Mouse (Mus musculus) spleen, embryonic (tissue): ENCODE results near the gene Atp6v1g2.

Experiments
- CTCF ChIA-PET: fragments of 350-600 bp; sonication (Branson Sonifier 250); formaldehyde crosslinking; loops from one replicate; lab custom pipeline; 2022; lab: Charles Lee

Gene Atp6v1g2

GRCm38 (mm10) chr17:35233114-35233980 is at the start of gene Atp6v1g2:
Gene Atp6v1g2, plus strand, starts transcription at chr17:35233660.
- CTCF ChIA-PET = interaction anchor here (0.5 to 1.9 kb wide), 12 partner anchors 37 to 118 kb away, joined by 3 to 9 read pairs (median 4); partner anchors contain the start of genes Ltb and Ly6g5b

DNA sequence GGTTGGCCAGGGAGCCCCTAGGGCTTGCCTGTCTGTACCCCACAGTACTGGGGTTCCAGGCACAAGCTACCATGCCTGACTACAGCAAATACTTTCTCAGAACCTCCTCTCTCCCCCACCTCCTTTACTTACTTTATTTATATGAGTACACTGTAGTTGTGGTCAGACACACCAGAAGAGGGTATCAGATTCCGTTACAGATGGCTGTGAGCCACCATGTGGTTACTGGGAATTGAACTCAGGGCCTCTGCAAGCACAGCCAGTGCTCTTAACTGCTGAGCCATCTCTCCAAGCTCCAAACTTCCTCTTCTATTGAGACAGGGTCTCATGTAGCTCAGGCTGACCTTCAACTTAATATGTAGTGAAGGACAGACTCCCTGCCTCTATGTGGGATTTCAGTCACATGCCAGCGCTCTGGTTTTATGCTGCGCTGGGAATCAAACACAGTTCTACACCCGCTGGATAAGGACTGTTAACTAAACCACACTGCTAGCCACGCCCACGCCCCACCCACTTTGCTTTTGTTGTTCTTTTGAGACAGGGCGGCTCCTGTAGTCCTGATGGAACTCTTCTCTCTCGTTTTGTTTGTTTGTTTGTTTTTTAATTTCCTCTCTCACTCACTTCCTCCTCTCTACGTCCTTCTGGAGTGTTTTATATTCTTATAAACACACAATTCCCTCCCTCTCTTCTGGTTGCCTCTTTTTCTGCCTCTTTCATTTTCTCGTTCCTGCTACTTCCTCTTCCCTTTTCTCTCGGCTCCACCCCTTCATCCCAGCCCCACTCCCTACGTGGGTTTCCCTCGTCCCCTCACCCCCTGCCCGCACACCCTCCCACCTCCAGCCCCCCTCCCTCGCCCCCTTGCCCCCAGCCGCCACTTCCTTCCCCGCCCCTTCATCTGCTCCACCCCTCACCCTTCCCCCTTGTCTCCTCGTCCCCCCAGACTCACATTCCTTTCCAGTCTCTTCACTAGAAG is 47.5 kb upstream of the Atp6v1g2 start:
- CTCF ChIA-PET = interaction anchor here (0.5 to 0.7 kb wide), 3 partner anchors 12 to 845 kb away, joined by 3 to 26 read pairs (median 4); partner anchors contain the start of gene Nfkbil1

DNA sequence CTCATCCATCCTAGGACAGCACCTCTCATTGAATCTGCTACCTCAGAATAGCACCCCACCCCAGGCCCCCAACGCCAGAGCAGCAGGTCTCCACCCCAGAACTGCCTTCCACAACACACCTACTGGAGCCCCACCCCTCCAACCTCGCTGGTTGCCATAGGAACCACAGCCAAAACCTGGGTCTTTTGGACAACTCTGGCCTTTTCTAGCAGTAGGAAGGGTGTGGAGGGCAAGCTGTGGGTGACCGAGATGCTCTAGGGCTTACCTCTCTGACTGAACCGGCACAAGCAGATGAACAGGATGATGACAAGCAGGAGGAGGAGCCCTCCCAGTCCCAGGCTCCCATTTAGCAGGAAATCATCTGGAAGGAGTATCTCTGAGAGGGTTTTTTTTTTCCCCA is 46.8 kb upstream of the Atp6v1g2 start:
- CTCF ChIA-PET = interaction anchor here (0.9 kb wide), 1 partner anchor 8 kb away, joined by 5 read pairs; no protein-coding TSS in a partner anchor

- CTCF ChIA-PET = interaction anchor here (0.7 to 1.0 kb wide), 3 partner anchors 9 to 44 kb away, joined by 3 to 5 read pairs (median 4); no protein-coding TSS in a partner anchor
These were observed 46.1 kb upstream of the Atp6v1g2 start for GRCm38 (mm10) chr17:35187345-35187744.

- CTCF ChIA-PET = interaction anchor here (0.7 to 1.0 kb wide), 2 partner anchors 18 to 43 kb away, joined by 3 to 4 read pairs; no protein-coding TSS in a partner anchor
These were observed 45.4 kb upstream of the Atp6v1g2 start, which contains the start of gene Lst1 for GRCm38 (mm10) chr17:35187959-35188610. Gene Lst1, minus strand, starts transcription at chr17:35188439.

DNA sequence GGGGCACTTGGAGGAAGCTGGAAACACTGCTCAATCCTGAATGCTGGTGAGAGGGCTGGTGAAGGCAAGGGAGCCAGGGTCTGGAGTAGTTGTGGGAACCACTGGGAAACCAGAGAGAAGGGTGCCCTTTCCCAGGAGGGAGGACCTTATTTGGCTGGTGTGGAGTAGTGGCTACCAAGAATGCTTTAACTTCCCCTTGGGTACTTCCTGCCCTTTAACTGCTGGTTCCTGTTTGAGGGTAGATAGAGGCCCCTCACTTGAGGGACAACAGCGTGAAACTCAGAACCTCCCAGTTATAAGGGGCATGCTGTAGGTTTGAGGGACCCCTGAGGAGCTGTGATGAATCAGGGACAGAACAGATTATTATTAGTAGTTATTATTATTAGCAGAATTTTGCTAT is 44.3 kb upstream of the Atp6v1g2 start:
- CTCF ChIA-PET = interaction anchor here (0.6 to 1.6 kb wide), 3 partner anchors 14 to 43 kb away, joined by 3 to 5 read pairs (median 4); no protein-coding TSS in a partner anchor

DNA sequence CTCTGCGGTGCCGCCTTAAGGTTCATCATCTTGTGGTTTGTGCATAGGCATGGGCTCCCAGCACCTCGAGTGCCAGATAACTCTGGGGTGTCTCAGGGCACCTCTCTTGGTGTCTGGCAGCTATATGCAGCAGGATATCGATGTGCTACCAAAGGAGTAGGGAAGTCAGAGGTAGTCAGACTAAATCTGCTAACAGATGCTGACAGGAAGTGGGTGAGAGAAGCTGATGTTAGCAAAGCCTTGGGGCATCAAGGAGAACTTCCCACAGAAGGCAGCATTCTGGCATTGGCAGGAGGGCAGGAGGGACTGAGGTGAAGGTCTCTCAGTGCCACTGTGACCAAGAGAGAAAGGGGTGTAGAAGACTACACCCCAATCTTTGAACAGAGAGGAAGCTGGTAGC is 43.4 kb upstream of the Atp6v1g2 start:
- CTCF ChIA-PET = interaction anchor here (1.5 to 1.6 kb wide), 3 partner anchors 18 to 43 kb away, joined by 4 to 5 read pairs (median 5); no protein-coding TSS in a partner anchor

DNA sequence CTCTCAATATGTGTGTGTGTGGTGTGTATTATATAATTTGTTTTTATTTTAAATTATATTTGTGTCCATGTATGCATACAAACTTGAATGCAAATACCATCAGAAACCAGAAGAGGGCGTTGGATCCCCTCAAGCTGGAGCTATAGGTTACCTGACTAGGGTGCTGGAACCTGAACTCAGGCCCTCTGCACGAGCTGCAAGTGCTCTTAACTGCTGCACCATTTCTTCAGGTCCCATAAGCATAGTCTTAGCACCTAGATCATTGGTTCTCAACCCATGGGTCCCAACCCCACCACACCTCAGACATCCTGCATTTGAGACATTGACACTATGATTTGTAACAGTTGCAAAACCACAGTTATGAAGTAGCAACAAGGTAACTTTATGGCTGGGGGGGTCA is 41.7 kb upstream of the Atp6v1g2 start:
- CTCF ChIA-PET = interaction anchor here (1.0 to 1.6 kb wide), 2 partner anchors 16 to 41 kb away, joined by 3 to 5 read pairs; no protein-coding TSS in a partner anchor

- CTCF ChIA-PET = interaction anchor here (0.6 to 1.5 kb wide), 5 partner anchors 9 to 134 kb away, joined by 3 to 4 read pairs (median 3); partner anchors contain the start of gene Lta
These were observed 40.5 kb upstream of the Atp6v1g2 start for GRCm38 (mm10) chr17:35192924-35193323.

GRCm38 (mm10) chr17:35193881-35194843 is 39.3 kb upstream of the Atp6v1g2 start, which contains the start of gene Ltb:
Gene Ltb, plus strand, starts transcription at chr17:35194439.
- CTCF ChIA-PET = interaction anchor here (0.6 to 1.6 kb wide), 7 partner anchors 10 to 230 kb away, joined by 3 to 8 read pairs (median 3); no protein-coding TSS in a partner anchor

DNA sequence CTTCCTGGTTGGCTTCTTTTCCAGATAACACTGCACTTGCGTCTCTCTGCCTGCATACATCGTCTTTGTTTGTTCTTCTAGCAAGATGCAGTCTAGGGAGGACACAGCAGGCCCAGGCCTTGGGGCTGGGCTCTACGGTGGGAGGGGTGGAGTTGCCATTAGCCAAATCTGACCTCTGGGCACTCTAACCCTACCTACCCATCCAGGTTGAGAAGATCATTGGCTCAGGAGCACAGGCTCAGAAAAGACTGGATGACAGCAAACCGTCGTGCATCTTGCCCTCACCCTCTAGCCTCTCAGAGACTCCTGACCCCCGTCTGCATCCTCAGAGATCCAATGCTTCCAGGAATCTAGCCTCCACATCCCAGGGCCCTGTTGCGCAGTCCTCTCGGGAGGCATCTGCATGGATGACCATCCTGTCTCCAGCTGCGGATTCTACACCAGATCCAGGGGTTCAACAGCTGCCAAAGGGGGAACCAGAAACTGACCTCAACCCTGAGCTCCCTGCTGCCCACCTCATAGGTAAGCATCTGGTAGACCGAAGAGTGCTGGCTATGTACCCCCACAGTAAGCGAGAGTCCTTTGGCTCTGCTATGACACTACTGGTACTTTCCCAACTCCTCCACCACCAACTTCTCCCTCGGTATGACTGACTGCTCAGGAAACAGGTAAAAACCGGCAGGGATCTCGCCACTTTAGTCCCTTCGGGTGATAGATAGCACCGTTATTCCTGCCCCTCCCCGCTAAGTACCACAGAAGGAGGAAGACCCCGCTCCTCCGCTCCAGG is 38.4 kb upstream of the Atp6v1g2 start:
- CTCF ChIA-PET = interaction anchor here (0.9 to 1.6 kb wide), 9 partner anchors 13 to 37 kb away, joined by 3 to 21 read pairs (median 3); no protein-coding TSS in a partner anchor

GRCm38 (mm10) chr17:35195631-35196320 is 37.7 kb upstream of the Atp6v1g2 start:
- CTCF ChIA-PET = interaction anchor here (0.9 to 1.6 kb wide), 7 partner anchors 12 to 37 kb away, joined by 3 to 21 read pairs (median 5); no protein-coding TSS in a partner anchor

DNA sequence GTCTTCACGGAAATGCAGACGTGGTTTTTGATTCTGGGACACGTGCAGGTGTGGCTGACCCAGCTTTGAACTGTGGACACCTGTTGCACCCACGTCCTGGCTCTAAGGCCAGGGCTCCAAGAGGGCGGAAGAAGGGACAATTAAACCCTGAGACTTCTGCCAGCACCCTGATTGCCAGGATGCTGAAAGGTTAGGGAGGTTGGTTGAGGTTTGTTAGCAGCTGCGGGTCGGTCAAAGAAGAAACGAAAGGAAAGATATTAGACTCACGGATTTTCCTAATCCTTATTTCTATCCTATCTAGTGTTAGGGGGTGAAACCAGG is 37.2 kb upstream of the Atp6v1g2 start:
- CTCF ChIA-PET = interaction anchor here (0.9 to 1.5 kb wide), 7 partner anchors 10 to 36 kb away, joined by 3 to 21 read pairs (median 5); no protein-coding TSS in a partner anchor

DNA sequence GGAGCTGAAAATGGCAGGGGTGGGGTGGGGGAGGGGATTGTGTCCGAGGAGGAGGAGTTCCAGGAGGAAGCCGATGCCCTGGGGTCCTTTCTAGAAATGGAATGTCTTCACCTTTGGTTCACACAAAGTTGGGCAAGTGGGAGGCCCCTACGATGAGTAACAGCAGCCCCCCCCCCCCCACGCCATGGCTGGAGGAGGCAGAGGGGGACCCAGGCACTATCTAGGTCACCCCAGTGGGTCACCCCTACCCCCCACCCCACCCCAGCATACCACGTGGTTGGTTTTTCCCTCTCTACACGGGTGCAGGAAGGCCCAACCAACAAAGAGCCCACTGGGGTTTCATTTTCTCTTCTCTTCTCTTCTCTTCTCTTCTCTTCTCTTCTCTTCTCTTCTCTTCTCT is 36.3 kb upstream of the Atp6v1g2 start:
- CTCF ChIA-PET = interaction anchor here (0.5 to 1.4 kb wide), 5 partner anchors 9 to 35 kb away, joined by 3 to 10 read pairs (median 5); no protein-coding TSS in a partner anchor

- CTCF ChIA-PET = interaction anchor here (0.6 to 0.9 kb wide), 2 partner anchors 13 to 1261 kb away, joined by 4 to 26 read pairs; no protein-coding TSS in a partner anchor
These were observed 35.4 kb upstream of the Atp6v1g2 start for GRCm38 (mm10) chr17:35198029-35198428.

DNA sequence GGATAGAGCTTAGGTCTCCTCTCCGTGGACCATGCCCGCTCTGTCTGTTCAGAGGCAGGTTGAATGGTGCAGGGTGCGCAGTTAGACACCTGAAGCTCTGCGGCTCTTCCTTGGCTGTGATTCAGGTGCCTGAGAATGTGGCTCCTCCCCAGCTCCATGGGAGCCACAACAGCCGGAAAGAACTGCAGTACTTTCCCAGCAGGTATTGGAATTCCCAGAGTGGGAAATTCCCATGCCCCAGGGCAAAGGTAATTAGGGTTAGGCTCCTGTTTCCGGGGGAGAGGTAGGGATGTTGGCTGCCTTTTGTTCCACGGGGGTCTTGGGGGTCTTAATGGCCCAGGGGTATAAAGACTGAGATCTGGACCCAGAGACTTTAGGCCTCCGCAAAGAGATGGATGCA is 34.5 kb upstream of the Atp6v1g2 start:
- CTCF ChIA-PET = no interaction called here

DNA sequence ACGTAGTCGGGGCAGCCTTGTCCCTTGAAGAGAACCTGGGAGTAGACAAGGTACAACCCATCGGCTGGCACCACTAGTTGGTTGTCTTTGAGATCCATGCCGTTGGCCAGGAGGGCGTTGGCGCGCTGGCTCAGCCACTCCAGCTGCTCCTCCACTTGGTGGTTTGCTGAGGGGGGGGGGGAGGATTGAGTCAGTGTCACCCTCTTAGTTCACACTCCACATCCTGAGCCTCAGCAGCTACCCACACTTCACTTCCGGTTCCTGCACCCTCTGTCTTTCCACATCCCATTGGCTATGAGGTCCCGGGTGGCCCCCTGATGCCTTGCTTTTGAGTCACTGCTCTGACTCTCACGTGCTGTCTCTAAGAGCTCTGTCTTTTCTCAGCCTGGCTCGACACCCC is 33.1 kb upstream of the Atp6v1g2 start:
- CTCF ChIA-PET = interaction anchor here (0.6 to 2.2 kb wide), 6 partner anchors 9 to 86 kb away, joined by 3 to 9 read pairs (median 4); partner anchors contain the start of gene Gm16181
